Mouse (Mus musculus): ENCODE measurements around the gene Arcn1. TPM values are rescaled to one million over a fixed set of nuclear protein-coding genes. Genes with fewer than 3 reads are reported as not detected.

Gene Arcn1
- polyA plus RNA-seq, 1 experiment from 2014 or later = 211 TPM

GRCm38 (mm10) chr9:44693071-44693470 lies 74.6 kb downstream of the Arcn1 start:
- Histone ChIP-seq H3K27me3 (ENCODE audit: control insufficient read depth, insufficient read depth, low read length) (no peaks in the 10 kb centered on the region), H3K9ac (ENCODE audit: low read length) (no peak overlapping the region), H3K9me3 (ENCODE audit: control insufficient read depth, low read length) (no peaks in the 10 kb centered on the region), H3K4me2 (ENCODE audit: low read depth) (no peak overlapping the region), H3K27ac (ENCODE audit: low read depth, low read length) (no peak overlapping the region), H3K4me3 (ENCODE audit: low read depth, low read length) (no peak overlapping the region), H3K4me1 (ENCODE audit: control insufficient read depth, insufficient read depth, low read length) (no peaks in the 10 kb centered on the region), H3K36me3 (ENCODE audit: control insufficient read depth, insufficient read depth, low read length) (peaks cover 21% of the 10 kb centered on the region)
- DNase-seq (ENCODE audit: low spot score) = no peak
- no peak for ATAC-seq (ENCODE audit: insufficient read depth, low FRiP score, low TSS enrichment)
- WGBS = 85% methylated on average over 11 of the region's 11 CpGs

GRCm38 (mm10) chr9:44691671-44692520 lies 75.7 kb downstream of the Arcn1 start:
- peaks cover 15% of the 10 kb centered on the region for H3K36me3 ChIP-seq (ENCODE audit: control insufficient read depth, insufficient read depth, low read length)
- no peaks in the 10 kb centered on the region for H3K27me3 ChIP-seq (ENCODE audit: control insufficient read depth, insufficient read depth, low read length)
- no peak for DNase-seq (ENCODE audit: low spot score)
- no peaks in the 10 kb centered on the region for H3K9me3 ChIP-seq (ENCODE audit: control insufficient read depth, low read length)
- H3K27ac ChIP-seq (ENCODE audit: low read depth, low read length) = no peak overlapping the region
- H3K4me1 ChIP-seq (ENCODE audit: control insufficient read depth, insufficient read depth, low read length) = no peaks in the 10 kb centered on the region
- no peak for ATAC-seq (ENCODE audit: insufficient read depth, low FRiP score, low TSS enrichment)
- no peak overlapping the region for H3K4me3 ChIP-seq (ENCODE audit: low read depth, low read length)
- no peak overlapping the region for H3K4me2 ChIP-seq (ENCODE audit: low read depth)
- no peak overlapping the region for H3K9ac ChIP-seq (ENCODE audit: low read length)
- 86% methylated on average over 21 of the region's 21 CpGs for WGBS

Other genes with a start within 250 kb of the Arcn1 start
- gene Cxcr5, start 206.0 kb downstream of the Arcn1 start, polyA plus RNA-seq (2014; fragmentation: Nextera tagmentation; extraction: Ambion mirVana) = not detected in 2 replicates
- 11.6 and 11.9 TPM in 2 replicates for gene Ddx6, start 163.0 kb downstream of the Arcn1 start, polyA plus RNA-seq (2014; fragmentation: Nextera tagmentation; extraction: Ambion mirVana)
- gene Treh, start 94.6 kb downstream of the Arcn1 start, polyA plus RNA-seq (2014; fragmentation: Nextera tagmentation; extraction: Ambion mirVana) = not detected in 2 replicates
- gene Phldb1, start 32.6 kb downstream of the Arcn1 start, polyA plus RNA-seq (2014; fragmentation: Nextera tagmentation; extraction: Ambion mirVana) = 44.3 and 47.7 TPM in 2 replicates
- gene Ift46, start 63 bp upstream of the Arcn1 start, polyA plus RNA-seq (2014; fragmentation: Nextera tagmentation; extraction: Ambion mirVana) = 144 and 145 TPM in 2 replicates
- gene Tmem25, start 31.5 kb upstream of the Arcn1 start, polyA plus RNA-seq (2014; fragmentation: Nextera tagmentation; extraction: Ambion mirVana) = 3.1 and 3.3 TPM in 2 replicates
- gene Ttc36, start 35.2 kb upstream of the Arcn1 start, polyA plus RNA-seq (2014; fragmentation: Nextera tagmentation; extraction: Ambion mirVana) = not detected in 2 replicates
- 13.4 and 13.5 TPM in 2 replicates for gene Kmt2a, start 113.5 kb upstream of the Arcn1 start, polyA plus RNA-seq (2014; fragmentation: Nextera tagmentation; extraction: Ambion mirVana)
- 555 and 597 TPM in 2 replicates for gene Atp5l, start 152.9 kb upstream of the Arcn1 start, polyA plus RNA-seq (2014; fragmentation: Nextera tagmentation; extraction: Ambion mirVana)
- 38.2 and 38.3 TPM in 2 replicates for gene Ube4a, start 197.8 kb upstream of the Arcn1 start, polyA plus RNA-seq (2014; fragmentation: Nextera tagmentation; extraction: Ambion mirVana)
- not detected in 2 replicates for gene Cd3g, start 212.6 kb upstream of the Arcn1 start, polyA plus RNA-seq (2014; fragmentation: Nextera tagmentation; extraction: Ambion mirVana)
- not detected in 2 replicates for gene Cd3d, start 213.9 kb upstream of the Arcn1 start, polyA plus RNA-seq (2014; fragmentation: Nextera tagmentation; extraction: Ambion mirVana)
- gene Cd3e, start 241.8 kb upstream of the Arcn1 start, polyA plus RNA-seq (2014; fragmentation: Nextera tagmentation; extraction: Ambion mirVana) = not detected in 2 replicates